Mouse (Mus musculus): Measurements from ENCODE around the gene Hepacam.

Gene Hepacam

DNA sequence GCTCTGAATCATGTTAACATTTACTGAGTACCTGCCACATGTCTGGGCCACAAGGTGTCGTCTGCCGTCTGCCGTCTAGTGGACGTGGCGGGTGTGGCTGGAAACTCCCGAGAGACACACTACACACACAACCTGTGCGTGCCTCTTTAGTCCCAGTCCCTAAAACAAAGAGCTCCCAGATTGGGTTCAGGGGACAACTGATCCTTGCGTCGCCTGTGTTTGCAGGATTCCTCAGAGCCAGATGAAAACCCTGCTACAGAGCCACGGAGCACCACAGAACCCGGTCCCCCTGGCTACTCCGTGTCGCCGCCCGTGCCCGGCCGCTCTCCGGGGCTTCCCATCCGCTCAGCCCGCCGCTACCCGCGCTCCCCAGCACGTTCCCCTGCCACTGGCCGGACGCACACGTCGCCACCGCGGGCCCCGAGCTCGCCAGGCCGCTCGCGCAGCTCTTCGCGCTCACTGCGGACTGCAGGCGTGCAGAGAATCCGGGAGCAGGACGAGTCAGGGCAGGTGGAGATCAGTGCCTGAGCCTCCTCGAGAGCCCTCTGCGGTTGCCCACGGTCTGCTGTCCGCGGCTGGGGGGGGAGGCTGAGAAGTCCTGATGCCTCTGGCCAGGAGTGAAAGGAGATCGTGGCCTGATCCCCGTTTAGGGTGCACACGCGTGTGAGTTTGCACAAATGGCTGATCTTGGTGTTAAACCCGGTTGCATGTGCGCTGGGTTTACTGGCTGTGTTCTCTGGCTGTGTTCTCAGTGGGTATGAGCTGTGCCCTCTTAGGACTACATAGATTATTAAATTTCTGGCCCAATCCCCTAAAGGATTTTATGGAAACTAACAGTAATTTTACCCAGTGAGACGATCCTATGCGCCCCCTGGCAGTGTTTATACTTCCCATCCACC, 17.4 kb downstream of the Hepacam start:
- peak; percentile 33 for DNase-seq

DNA sequence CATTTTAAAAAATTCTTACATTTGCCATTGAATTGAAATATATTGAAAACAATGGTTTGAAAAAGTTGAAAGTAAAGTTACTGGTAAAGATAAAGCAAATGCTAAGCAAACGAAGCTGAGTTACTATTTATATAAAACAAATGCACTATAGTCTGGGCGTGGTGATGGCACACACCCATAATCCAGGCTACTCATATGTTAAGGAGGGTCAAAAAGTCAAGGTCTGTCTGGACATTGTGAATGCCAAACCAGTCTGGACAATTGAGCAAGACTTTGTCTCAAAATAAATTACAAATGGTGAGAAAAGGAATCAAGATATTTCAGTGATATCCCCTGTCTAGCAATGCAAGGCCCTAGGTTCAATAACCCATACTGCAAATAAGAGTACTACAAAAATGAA, 23.7 kb downstream of the Hepacam start:
- no peak for DNase-seq

DNA sequence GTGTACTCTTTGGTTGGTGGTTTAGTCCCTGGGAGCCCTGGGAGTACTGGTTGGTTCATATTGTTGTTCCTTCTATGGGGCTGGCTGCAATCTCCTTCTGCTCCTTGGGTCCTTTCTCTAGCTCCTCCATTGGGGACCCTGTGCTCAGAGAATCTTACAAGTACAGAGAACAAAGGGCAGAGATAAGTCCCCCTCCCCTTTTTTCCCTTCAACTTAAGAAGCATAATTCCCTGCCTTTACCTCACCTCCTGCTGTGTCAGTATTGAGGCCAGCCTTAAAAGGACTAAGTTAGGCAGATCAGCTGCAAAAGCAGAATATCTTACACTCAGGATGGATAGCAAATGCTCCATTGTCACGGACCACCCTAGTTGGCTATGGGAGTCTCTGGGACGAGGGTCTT, 24.9 kb downstream of the Hepacam start:
- DNase-seq: no peak

DNA sequence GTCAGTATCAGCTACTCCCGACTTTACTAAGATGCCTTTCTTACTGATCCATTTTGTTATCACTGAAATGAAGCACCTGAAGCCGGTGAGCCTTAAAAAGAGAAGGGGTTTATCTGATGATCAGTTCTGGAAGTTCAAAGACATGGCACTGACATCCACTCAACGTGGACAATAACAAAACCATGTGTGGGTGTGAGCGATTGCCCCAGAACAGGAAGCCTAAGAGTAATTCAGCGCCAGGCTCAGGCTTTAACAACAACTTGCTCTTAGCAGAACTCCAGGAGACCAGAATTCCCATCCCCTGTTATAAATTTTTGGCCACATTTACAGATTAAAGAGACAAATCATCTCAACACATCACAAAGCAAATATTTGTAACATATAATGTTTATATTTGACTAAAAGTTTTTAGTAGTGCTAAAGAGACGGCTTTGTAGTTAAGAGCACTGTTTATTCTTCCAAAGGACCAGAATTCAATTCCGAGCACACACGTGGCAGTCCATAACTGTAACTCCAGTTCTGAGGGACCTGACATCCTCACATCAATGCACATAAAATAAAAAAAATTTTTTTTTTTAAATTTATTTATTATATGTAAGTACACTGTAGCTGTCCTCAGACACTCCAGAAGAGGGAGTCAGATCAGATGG, 26.5 kb downstream of the Hepacam start:
- no peak for DNase-seq

DNA sequence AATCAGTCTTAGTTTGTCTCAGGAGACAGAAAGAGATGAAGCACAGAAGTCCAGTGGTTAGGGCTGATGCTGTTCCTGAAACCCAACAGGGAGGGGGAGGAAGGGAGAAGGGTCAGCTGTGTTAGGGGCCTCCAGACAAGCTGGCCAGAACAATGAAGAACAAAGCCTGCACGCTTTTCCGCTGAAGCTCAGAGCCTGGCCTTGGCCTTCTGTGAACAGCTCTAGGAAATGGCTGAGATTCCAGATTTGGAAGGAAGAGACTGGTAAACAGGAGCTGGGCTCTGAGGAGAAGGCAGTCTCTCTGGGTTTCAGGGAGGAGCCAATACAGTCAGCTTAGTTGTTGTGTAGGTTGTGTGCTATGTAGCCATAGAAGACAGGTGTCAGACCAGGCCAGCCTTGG, 33.4 kb downstream of the Hepacam start:
- no peak for DNase-seq

DNA sequence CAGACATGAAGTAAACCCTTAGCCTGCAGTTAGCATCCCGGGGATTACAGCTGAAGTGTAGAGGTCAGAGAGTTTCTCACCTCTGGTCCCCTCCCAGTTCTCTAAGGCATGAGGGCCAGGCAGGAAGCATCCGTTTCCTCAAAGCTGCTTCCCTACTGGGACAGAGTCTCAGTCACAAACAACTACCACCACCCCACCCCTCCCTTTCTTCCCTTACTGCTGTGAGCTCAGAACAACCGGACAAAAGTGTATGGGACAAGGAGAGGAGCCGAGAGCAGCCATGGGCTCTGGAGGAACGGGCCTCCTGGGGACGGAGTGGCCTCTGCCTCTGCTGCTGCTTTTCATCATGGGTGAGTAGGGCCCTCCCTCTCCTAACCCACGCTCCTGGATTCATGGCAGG, 34.7 kb downstream of the Hepacam start, which contains the start of gene Robo4:
Gene Robo4, plus strand, starts transcription at position 96 of the 400 bp plus-strand sequence.
- DNase-seq: no peak

DNA sequence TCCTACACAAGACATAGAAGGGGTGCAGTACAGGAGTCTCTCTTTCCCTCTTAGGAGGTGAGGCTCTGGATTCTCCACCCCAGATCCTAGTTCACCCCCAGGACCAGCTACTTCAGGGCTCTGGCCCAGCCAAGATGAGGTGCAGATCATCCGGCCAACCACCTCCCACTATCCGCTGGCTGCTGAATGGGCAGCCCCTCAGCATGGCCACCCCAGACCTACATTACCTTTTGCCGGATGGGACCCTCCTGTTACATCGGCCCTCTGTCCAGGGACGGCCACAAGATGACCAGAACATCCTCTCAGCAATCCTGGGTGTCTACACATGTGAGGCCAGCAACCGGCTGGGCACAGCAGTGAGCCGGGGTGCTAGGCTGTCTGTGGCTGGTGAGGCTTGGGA, 35.4 kb downstream of the Hepacam start:
- no peak for DNase-seq

DNA sequence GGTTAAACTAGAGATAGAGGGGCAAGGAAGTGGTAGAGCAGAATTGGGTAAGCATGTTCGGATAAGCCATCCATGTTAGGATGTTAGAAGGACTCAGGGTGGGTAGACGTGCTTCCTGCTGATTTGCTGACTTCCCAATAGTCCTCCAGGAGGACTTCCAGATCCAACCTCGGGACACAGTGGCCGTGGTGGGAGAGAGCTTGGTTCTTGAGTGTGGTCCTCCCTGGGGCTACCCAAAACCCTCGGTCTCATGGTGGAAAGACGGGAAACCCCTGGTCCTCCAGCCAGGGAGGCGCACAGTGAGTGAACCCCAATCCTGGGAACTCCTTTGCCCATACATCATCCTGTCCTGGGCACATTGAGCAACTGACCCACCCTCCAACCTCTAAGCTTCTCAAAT, 35.9 kb downstream of the Hepacam start:
- no peak for DNase-seq

DNA sequence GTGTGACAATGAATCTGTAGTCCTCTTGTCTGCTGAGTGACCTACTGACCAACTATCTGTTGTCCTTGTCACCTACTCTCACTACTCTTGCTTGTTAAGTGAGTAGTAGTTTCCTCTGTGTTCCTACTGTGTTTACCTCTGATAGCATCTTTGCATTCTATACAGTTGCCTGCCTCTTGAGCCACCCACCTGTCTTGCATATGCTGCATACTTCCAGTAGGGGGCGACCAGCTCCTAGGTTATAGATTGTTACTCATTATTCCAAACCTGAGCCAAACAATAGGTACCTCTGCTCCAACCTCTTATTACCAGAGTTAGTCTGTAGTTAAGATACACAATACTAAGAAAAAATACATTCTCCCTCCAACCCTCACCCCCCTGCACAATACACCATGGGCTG, 39.2 kb downstream of the Hepacam start:
- no peak for DNase-seq

DNA sequence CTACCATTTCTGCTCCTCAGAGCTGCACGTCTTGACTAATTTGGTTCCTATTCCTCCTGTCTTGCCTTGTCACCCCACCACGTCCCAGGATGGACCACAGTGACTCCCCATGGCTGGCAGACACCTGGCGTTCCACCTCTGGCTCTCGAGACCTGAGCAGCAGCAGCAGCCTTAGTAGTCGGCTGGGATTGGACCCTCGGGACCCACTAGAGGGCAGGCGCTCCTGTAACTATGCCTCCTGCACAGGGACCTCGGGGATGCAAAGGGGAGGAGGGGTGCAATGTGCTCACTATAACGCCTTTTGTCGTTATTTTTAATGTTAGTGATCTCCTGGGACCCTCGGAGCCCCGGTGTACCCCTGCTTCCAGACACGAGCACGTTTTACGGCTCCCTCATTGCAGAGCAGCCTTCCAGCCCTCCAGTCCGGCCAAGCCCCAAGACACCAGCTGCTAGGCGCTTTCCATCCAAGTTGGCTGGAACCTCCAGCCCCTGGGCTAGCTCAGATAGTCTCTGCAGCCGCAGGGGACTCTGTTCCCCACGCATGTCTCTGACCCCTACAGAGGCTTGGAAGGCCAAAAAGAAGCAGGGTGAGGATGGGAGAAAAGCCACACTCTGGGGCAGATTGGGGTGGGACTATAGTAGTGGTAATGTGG, 40.8 kb downstream of the Hepacam start:
- no peak for DNase-seq

DNA sequence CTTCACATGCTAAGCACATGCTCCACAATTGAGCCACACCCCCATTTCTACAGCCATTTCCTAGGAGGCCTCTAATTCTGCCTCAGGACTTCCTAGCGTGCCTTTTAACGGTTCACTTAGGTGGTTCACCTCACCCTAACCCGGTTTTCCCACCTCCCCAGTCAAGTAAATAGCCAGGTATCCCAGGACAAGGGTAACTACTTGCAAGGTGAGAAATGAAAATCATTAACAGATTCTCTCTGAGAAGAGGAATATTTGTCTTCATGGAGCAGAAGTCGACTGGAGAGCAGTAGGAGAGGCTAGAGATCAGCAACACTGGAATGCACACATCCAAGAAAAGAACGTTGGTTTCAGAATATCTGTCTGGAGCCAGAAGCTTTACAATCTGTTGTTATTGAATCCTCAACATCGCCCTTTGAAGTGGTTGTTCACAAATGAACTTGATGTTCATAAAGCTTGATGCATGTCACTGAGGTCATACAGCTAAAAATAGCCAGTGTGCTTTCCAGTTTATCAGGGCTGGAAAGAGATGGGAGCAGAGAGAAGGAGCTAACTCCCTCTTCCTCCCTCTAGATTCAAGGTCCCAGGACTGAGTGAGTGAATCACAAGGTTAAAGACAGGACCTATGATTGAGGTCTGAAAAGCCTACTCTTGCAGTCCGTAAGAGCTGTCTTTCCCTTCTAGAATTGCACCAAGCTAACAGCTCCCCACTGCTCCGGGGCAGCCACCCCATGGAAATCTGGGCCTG, 42.7 kb downstream of the Hepacam start:
- DNase-seq: no peak

DNA sequence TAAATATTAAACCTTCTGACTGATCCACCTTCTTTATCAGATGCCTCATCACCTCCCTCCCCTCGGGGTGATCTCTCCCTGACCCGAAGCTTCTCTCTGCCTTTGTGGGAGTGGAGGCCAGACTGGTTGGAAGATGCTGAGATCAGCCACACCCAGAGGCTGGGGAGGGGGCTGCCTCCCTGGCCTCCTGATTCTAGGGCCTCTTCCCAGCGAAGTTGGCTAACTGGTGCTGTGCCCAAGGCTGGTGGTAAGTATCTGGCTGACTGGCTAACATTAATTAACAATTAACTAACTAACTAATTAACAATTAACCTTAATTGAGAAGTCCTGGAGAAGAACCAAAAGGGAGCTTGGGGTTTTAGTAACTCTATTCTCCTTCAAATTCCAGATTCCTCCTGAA, 45.8 kb downstream of the Hepacam start:
- DNase-seq: no peak

DNA sequence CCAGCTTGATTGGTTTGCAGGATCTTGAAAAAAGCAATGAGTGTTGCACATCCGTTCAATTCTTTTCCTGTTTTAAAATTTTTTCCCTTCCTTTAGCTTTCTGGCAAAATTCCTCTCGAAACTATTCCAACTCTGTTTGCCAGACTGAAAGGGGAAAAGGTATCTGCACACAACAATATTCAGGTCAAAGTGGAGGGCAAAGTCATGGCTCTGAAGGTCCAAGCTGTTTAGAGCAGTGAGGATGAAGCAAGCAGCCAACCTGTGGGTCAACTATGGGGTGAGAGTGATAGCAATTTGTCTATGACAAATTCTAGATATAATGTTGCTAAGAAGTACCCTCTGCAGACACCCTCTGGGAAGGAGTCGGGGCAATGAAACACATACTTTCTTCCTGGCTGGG, 47.5 kb downstream of the Hepacam start:
- DNase-seq: no peak

DNA sequence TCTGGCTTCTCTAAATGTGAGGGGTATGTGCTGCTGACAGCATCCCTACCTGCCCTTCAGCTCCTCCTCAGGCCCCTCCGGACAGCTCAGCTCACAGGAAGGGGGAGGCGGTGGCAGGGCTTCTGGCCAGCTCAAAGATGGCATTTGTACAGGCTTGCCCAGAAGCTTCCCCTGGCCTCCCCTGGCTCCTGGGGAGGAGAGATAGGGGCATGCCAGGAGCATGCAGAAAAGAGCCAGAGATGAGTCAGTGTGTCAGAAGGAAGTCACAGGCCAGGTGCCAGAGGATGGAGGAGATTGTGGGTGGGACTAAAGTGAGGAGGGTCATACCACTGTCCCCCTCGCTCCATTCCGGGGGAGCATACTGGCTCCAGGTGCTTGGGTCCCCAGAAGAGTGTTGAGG, 51.6 kb downstream of the Hepacam start:
- DNase-seq: no peak

DNA sequence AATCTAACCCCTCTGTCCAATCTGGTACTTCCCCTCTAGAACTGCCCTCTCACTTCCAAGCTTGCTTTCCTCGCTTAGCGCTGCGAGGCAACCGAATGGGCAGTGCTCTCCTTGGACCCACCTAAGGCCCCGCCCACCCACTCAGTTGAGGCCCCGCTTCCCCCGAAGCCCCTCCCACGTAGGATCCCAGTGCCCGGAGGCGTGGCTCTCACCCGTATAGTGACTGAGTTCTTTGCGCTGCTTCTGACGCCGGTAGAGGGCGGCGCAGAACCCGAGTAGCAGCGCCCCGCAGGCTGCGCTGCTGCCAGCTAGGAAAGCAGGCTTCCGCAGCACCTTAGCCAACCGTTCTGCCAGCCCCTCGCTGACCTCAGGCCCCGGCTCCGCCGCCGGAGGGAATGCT, 53.5 kb downstream of the Hepacam start:
- DNase-seq: peak; percentile 88

DNA sequence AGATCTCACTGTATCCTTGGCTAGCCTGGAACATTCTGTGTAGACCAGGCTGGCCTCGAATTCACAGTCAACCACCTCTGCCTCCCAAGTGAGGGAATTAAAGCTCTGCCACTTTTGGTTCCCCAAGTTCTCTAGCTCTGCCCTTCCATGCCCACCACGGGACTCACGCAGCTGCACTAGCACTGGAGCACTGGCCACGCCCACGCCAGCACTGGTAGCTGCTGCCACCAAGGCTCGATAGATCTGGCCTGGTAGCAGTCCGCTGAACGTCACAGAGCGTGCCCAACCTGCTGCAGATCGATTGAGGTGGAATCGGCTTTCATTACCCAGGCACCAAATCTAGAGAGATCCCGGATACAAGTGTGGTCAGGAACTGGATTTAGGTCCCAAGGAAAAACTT, 54.1 kb downstream of the Hepacam start:
- DNase-seq: peak; percentile 21

DNA sequence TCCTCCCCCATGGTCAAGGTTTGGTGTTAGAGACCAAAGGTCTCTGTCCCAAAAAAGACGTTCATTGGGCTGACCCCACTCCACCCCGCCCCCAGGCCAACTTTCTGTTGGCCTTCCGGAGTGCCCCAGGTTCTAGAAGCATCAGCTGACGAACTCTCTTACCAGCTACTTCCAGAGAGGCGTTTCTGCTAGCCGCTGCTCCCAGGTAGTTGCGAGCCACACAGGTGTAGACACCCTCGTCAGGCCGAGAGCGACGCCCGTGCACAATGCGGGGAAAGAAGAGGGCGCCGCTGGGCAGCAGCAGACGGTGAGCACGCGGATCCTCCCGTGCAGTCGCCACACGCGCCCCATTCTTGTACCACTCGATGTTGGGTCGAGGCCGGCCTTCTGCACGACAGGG, 62.2 kb downstream of the Hepacam start:
- DNase-seq: no peak

DNA sequence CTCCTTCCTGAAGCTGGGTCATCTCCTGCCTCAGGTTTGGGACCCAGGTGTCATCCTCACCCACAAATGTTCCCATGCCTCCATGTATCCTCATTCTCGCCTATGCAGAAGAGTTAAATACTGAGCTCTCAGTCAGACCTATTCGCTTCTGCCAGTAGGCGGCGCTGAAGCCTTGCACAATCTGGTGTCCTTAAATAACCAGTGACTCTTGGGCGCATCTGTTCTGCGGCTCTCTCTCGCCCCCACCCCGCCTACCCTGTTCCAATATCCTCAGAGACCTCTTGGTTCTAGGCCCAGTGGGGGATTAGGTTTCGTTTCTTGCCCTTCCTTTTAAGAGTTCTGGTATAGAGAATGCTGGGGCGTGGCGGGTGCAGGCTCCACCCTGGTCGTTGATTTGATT, 63.4 kb downstream of the Hepacam start:
- peak; percentile 80 for DNase-seq

DNA sequence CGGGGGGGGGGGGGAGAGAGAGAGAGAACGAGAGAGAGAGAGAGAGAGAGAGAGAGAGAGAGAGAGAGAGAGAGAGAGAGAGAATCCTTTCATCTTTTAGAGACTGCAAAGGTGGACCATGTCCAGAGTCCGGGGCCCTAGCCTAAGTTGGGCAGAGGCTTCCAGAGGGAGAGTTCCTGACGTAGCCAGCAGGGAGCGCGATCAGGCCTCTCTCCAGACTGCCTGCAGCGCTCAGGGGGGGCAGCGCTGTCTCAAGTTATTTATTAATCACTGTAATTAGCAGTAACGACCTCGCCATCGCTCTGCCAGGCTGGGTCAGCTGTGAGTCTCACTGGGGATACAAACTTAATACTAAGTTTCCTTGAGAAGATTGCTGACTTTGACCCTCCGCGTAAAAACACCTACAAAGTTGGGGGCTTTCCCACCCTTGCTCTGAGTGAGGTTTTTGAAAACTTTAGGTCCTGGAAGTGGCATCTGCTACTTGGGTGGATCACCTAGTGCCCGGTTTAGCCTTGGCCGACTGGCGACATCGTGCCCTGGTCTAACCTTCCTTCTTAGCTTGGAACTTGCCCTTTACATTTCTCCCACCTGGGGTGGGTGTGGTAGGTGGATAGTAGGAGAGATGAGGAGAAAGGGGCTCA, 65.0 kb downstream of the Hepacam start:
- peak; percentile 26 for DNase-seq

DNA sequence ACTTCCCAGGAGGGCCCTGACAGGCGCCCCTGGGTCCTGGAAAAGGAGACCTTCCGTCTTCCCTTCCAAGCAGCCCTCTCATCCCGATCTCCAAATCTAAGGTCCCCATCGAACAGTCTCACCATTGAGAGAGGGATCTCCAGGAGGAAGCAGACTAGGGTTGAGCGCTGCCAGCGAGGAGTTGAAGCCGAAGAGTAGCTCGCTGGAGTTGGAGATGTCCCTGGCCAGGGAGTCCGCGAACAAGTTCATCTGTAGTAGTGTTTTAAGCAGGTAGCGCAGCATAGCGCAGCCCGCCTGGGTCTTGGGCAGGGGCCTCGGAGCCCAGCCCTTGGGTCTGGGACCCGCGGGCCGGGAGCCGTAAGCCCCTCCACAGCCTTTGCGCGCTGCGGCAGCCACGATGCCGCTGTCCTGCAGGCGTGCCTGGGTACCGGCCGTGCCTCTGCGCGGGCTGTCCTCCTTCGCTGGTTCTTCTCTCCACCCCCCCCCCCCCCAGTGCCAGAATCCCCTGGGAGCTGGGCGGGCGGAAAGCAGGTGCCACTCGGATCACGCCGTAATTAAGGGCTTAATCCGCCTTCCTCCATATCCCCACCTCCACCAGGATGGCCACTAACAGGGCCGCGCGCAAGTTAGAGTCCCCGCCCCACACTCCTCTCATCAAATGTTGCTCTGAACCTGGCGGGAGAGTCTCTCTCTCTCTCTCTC, 65.7 kb downstream of the Hepacam start, which contains the start of gene Robo3:
Gene Robo3, minus strand, starts transcription at position 527 of the 702 bp plus-strand sequence.
- no peak for DNase-seq

DNA sequence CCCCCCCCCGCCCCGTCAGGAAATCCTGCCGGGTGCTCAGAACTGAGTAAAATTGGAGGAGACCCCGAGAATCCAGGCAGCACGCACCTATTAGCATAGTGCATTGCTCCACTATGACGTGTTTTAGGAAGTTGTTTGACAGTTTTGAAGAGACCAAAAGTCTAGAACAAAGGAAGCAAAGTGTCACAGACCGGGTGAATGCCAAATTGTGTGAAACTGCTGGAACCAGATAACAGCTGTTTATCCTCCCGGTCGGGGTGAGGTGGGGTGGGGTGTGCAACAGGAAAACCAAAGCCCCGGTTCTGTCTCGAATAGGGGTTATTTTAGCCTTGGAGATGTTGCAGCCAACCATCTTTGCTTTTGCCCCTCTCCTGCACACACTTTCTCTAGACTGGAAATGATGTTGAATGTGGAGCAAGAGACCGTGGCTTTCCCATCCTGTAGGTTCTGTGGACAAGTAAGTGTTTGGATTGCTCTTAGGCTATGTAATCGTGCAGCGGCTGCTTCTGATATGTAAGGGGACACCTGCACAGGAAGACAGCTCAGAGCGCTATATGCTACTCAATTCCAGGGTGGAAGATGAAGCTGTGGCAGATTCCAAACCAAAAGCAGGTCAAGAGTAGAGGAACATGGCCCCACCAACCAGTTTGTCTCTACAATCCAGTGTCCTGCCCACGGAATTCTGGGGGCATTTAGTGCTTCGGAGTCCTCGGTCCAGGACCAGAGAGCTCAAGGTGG, 66.8 kb downstream of the Hepacam start:
- no peak for DNase-seq

All from liver (tissue).